ENCODE assay signal across 8 mouse cellular contexts in genomic region chr9:60837449-60838141, GRCm38 (mm10). TPM values are rescaled to one million over a fixed set of nuclear protein-coding genes. Genes with fewer than 3 reads are reported as not detected.
DNase-seq lines count a peak whose midpoint lies in the region; ATAC-seq and TF ChIP-seq lines count a peak whose summit lies in the region.

No protein-coding gene starts in this region.

- H3K4me1 ChIP-seq in forebrain, embryonic 11.5 days (replicated peaks; ENCODE audit: control insufficient read depth, insufficient read depth, low read length) = peaks cover 36% of the 10 kb centered on the region
- peaks cover 20% of the 10 kb centered on the region for H3K4me1 ChIP-seq in limb, embryonic 13.5 days
- H3K4me1 ChIP-seq in midbrain, embryonic 15.5 days = peaks cover 18% of the 10 kb centered on the region
- H3K4me1 ChIP-seq in thymus, adult 2 months (replicated peaks; ENCODE audit: control insufficient read depth, insufficient read depth, low read length) = peaks cover 10% of the 10 kb centered on the region

- H3K27ac ChIP-seq in forebrain, embryonic 11.5 days (ENCODE audit: low read depth, low read length) = peak overlapping the region; percentile 57; the same call in 1 of the 2 replicates
- peak overlapping the region; percentile 69 for H3K27ac ChIP-seq in limb, embryonic 13.5 days
- H3K27ac ChIP-seq in midbrain, embryonic 15.5 days = peak overlapping the region; percentile 23
- H3K27ac ChIP-seq in thymus, adult 2 months (ENCODE audit: control insufficient read depth, insufficient read depth, low read length) = no peak overlapping the region

- no peak for TF ChIP-seq CTCF in thymus, adult 2 months (IDR thresholded peaks at IDR 0.05; ENCODE audit: borderline replicate concordance, control insufficient read depth, extremely low read depth, insufficient read depth, low read length, poor library complexity)

- H3K4me2 ChIP-seq in forebrain, embryonic 11.5 days (ENCODE audit: low read depth, low read length, severe bottlenecking) = peak overlapping the region; percentile 56
- peak overlapping the region; percentile 58 for H3K4me2 ChIP-seq in limb, embryonic 13.5 days (replicated peaks)
- H3K4me2 ChIP-seq in midbrain, embryonic 15.5 days = peak overlapping the region; percentile 48

- H3K36me3 ChIP-seq in forebrain, embryonic 11.5 days (ENCODE audit: control insufficient read depth, insufficient read depth, low read length) = no peaks in the 10 kb centered on the region
- 0 out of 2 replicates have a peak, but pooled peaks cover 5% of the 10 kb centered on the region for H3K36me3 ChIP-seq in limb, embryonic 13.5 days
- H3K36me3 ChIP-seq in midbrain, embryonic 15.5 days (replicated peaks) = no peaks in the 10 kb centered on the region
- H3K36me3 ChIP-seq in thymus, adult 2 months (ENCODE audit: control insufficient read depth, insufficient read depth, low read length) = no peaks in the 10 kb centered on the region

- WGBS in forebrain, embryonic 11.5 days = 8% methylated on average over 20 of the region's 20 CpGs
- WGBS in limb, embryonic 13.5 days = 27% methylated on average over 20 of the region's 20 CpGs
- 4% methylated on average over 20 of the region's 20 CpGs for WGBS in midbrain, embryonic 15.5 days
- WGBS in thymus, adult 2 months = 65% methylated on average over 20 of the region's 20 CpGs

- ATAC-seq in forebrain, embryonic 11.5 days (replicated peaks; ENCODE audit: low FRiP score) = peak; percentile 56
- ATAC-seq in limb, embryonic 13.5 days (ENCODE audit: low FRiP score, low read depth) = peak; percentile 64; the same call in 1 of the 2 replicates
- ATAC-seq in midbrain, embryonic 15.5 days (replicated peaks) = no peak
- ATAC-seq in monocyte, adult 5-6 weeks (replicated peaks; ENCODE audit: insufficient number of reproducible peaks, low FRiP score, low TSS enrichment, poor library complexity, severe bottlenecking) = no peak

- no peak for TF ChIP-seq POLR2A in thymus, adult 2 months (IDR thresholded peaks at IDR 0.05; ENCODE audit: control insufficient read depth, extremely low read depth, insufficient read depth, low read length, poor library complexity)

- H3K27me3 ChIP-seq in forebrain, embryonic 11.5 days (ENCODE audit: control insufficient read depth, insufficient read depth, low read length) = no peaks in the 10 kb centered on the region; the same call in 1 of the 2 replicates
- H3K27me3 ChIP-seq in limb, embryonic 13.5 days = no peaks in the 10 kb centered on the region
- no peaks in the 10 kb centered on the region for H3K27me3 ChIP-seq in midbrain, embryonic 15.5 days (replicated peaks)
- no peaks in the 10 kb centered on the region for H3K27me3 ChIP-seq in thymus, adult 2 months (ENCODE audit: control insufficient read depth, insufficient read depth, low read length)

- H3K4me3 ChIP-seq in forebrain, embryonic 11.5 days (ENCODE audit: low read depth, low read length) = peak overlapping the region; percentile 19; the same call in 1 of the 2 replicates
- peak overlapping the region; percentile 31 for H3K4me3 ChIP-seq in limb, embryonic 13.5 days
- H3K4me3 ChIP-seq in midbrain, embryonic 15.5 days = 0 out of 2 replicates have a peak overlapping the region, but pooled peaks have one; percentile 21
- no peak overlapping the region for H3K4me3 ChIP-seq in thymus, adult 2 months (ENCODE audit: control insufficient read depth, insufficient read depth, low read length)

- H3K9ac ChIP-seq in forebrain, embryonic 11.5 days (ENCODE audit: low read length) = peak overlapping the region; percentile 50; the same call in 1 of the 2 replicates
- H3K9ac ChIP-seq in limb, embryonic 13.5 days = peak overlapping the region; percentile 59
- H3K9ac ChIP-seq in midbrain, embryonic 15.5 days = no peak overlapping the region

- no peaks in the 10 kb centered on the region for H3K9me3 ChIP-seq in forebrain, embryonic 11.5 days (ENCODE audit: control insufficient read depth, low read length)
- H3K9me3 ChIP-seq in limb, embryonic 13.5 days = no peaks in the 10 kb centered on the region
- H3K9me3 ChIP-seq in midbrain, embryonic 15.5 days = no peaks in the 10 kb centered on the region

- intact Hi-C loops in heart, postnatal 36 days (cut with DNase I) = no loop called here

- peak; percentile 33 for DNase-seq in adrenal gland, postnatal 25 days
- peak; percentile 68 for DNase-seq in forebrain, embryonic 11.5 days (ENCODE audit: low spot score)
- DNase-seq in heart, postnatal 36 days = peak; percentile 45 to 58
- no peak for DNase-seq in thymus, adult 2 months
- no peak for DNase-seq in layer of hippocampus, adult 18-20 months (ENCODE audit: low spot score in 2 of 2)

RNA-seq across cellular contexts. Expression of gene Uaca, which starts 43.3 kb away (rescaled TPM):
- total RNA-seq in adrenal gland, postnatal 25 days (2021) = 48.2 and 48.6 TPM in 2 replicates
- 25.2 and 25.6 TPM in 2 replicates for polyA plus RNA-seq in forebrain, embryonic 11.5 days (2014; fragmentation: Nextera tagmentation; extraction: Ambion mirVana)
- 10 to 100 TPM; 49.7 to 51.1 TPM for total RNA-seq in heart, postnatal 36 days (2021)
- 29.6 and 31.4 TPM in 2 replicates for polyA plus RNA-seq in limb, embryonic 13.5 days (2015; fragmentation: Nextera tagmentation; extraction: Ambion mirVana)
- 17.5 and 18.0 TPM in 2 replicates for polyA plus RNA-seq in midbrain, embryonic 15.5 days (2015; fragmentation: Nextera tagmentation; extraction: Ambion mirVana)
- polyA plus RNA-seq in thymus, adult 2 months (2012; rRNA removed) = 2.3 and 2.9 TPM in 2 replicates
- total RNA-seq in monocyte, adult 5-6 weeks (2017) = 0.43 TPM in 1 of 3 replicates, not detected in the others
- total RNA-seq in layer of hippocampus, adult 18-20 months (2021) = 1 to 10 TPM; 5.5 to 6.3 TPM

Comparison
In these comparisons a context has a peak if more than half of its experiments do, and no peak if none do; other contexts are left out.
1. DNase-seq: peak in adrenal gland, postnatal 25 days (single experiment), forebrain, embryonic 11.5 days (single experiment) and heart, postnatal 36 days (2 of 2); none in thymus, adult 2 months (single experiment) and layer of hippocampus, adult 18-20 months (0 of 2).
2. ATAC-seq: peak in forebrain, embryonic 11.5 days (single experiment) and limb, embryonic 13.5 days (single experiment); none in midbrain, embryonic 15.5 days (single experiment) and monocyte, adult 5-6 weeks (single experiment).
3. Peak in every context shown above with its lines, with median percentiles within 50 percentile points of each other: H3K4me2 ChIP-seq.